Mouse (Mus musculus) hindbrain, embryonic 10.5 days (tissue): ENCODE results near the gene Mdga1. TPM values are rescaled to one million over a fixed set of nuclear protein-coding genes. Genes with fewer than 3 reads are reported as not detected.

ENCODE experiments used
- DNase-seq: peaks from one replicate; pipeline ENCODE4 v3.0.0-alpha.2; 2017; ENCODE audit warnings: low spot score
- H3K27ac ChIP-seq: fragments of 300-500 bp; sonication (generic); 2 replicates; pipeline ENCODE4 v1.5.1; 2016; ENCODE audit warnings: mild to moderate bottlenecking, moderate library complexity
- H3K27me3 ChIP-seq: fragments of 300-500 bp; sonication (generic); 2 replicates; pipeline ENCODE4 v1.6.1; 2016; ENCODE audit warnings: mild to moderate bottlenecking; ENCODE audit not compliant: poor library complexity, insufficient read depth, severe bottlenecking
- H3K36me3 ChIP-seq: fragments of 300-500 bp; sonication (generic); 2 replicates; pipeline ENCODE4 v1.6.1; 2016; ENCODE audit warnings: mild to moderate bottlenecking, moderate library complexity
- H3K4me1 ChIP-seq: fragments of 300-500 bp; sonication (generic); replicated peaks from 2 replicates; pipeline ENCODE4 v1.6.1; 2016; ENCODE audit warnings: mild to moderate bottlenecking
- H3K4me3 ChIP-seq: fragments of 300-500 bp; sonication (generic); 2 replicates; pipeline ENCODE4 v1.5.1; 2016; ENCODE audit warnings: mild to moderate bottlenecking, moderate library complexity
- H3K9me3 ChIP-seq: fragments of 300-500 bp; sonication (generic); 2 replicates; pipeline ENCODE4 v1.6.1; 2016; ENCODE audit warnings: mild to moderate bottlenecking, moderate library complexity
- WGBS: fragments of 180-500 bp; shearing (Covaris S2); methylation state at CpG from one replicate; pipeline ENCODE4 v1.1.7; 2016; 5-methylcytosine and 5-hydroxymethylcytosine counted together
- polyA plus RNA-seq: library from polyadenylated mRNA; unstranded; fragments of >200 nt; fragmentation: Nextera tagmentation; extraction: Ambion mirVana; gene quantifications from 2 replicates; pipeline ENCODE4 v1.2.1, GENCODE M21; 2016

Gene Mdga1
- polyA plus RNA-seq, 1 experiment from 2014 or later, result 5.1 TPM

DNA sequence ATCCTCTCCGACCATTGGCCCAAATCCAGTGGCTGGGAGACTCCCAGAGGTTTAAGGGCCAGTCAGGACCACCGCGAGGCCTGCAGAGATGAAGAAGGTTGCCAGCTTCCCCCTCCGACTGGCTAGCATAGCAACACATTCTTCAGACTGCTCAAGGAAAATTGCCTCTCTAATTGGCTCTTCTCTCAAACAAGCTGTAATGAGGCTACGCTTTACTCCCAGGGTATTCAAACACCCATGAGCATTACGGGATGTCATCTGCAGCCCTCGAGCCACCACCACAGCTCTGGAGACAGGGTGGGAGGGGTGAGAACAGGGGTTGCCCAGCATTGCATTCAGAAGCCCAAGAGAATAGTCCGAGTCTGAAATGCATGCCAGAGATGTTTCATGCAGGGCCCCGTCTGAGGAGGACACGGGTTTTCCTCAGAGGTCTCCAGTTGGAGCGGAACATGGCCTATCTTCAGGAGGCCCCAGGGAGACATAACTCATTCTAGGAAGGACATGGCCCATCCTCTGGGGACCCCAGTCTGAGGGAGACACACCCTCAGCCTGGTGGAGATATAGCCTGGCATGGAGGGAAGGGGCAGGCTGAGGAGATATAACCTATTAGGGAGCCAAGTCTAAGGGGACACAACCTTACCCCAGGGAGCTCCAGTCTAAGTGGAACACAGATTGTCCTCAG, 151.5 kb downstream of the Mdga1 start:
- no peak overlapping the region for H3K4me3 ChIP-seq
- H3K27me3 ChIP-seq, result peaks cover 17% of the 10 kb centered on the region
- H3K36me3 ChIP-seq, result no peaks in the 10 kb centered on the region
- peaks cover 33% of the 10 kb centered on the region for H3K4me1 ChIP-seq
- H3K27ac ChIP-seq, result 0 out of 2 replicates have a peak overlapping the region, but pooled peaks have one; percentile 26
- H3K9me3 ChIP-seq, result no peaks in the 10 kb centered on the region
- DNase-seq, result no peak
- 43% methylated on average over 11 of the region's 11 CpGs for WGBS

DNA sequence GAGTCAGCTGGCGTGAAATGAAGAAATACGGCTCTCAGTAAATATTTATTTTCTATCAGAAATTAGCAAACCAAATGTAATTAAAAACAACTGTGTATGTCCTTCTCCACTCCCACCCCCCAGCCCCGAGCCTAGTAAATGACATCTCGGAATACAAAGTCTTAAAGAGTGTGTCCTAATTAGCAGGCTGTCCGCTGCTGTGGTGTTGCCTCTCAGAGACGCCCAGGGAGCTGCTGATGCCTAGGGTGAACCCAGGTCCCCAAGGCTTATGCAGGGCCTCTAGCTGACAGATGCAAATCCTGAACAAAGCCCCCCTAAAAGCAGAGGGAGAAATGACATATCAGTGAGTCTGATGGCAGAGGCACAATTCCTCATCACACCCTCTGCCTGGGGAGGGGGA, 155.1 kb downstream of the Mdga1 start:
- H3K36me3 ChIP-seq, result no peaks in the 10 kb centered on the region
- H3K9me3 ChIP-seq, result no peaks in the 10 kb centered on the region
- peaks cover 6% of the 10 kb centered on the region for H3K27me3 ChIP-seq
- WGBS, result 46% methylated on average over 6 of the region's 6 CpGs
- no peak for DNase-seq
- H3K4me1 ChIP-seq, result peaks cover 34% of the 10 kb centered on the region
- no peak overlapping the region for H3K4me3 ChIP-seq
- no peak overlapping the region for H3K27ac ChIP-seq

DNA sequence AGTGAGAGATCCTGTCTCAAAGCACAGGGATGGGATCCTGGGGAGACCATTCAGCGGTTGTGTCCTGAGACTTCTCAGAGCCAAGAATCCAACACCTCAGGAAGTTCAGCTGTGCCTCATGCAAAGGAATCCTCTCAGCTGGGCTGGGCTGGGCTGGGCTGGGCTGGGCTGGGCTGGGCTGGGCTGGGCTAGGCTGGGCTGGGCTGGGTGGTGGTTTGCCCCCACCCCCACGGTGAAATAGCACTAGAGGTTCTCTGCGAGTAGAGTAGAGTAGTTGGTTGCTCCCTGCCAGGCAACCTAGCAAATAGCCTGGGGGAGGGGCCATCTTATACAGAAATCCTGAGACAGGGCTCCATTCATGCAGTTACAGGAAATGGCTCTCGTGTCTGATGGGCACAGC, 156.6 kb downstream of the Mdga1 start:
- no peak overlapping the region for H3K4me3 ChIP-seq
- DNase-seq, result no peak
- peaks cover 27% of the 10 kb centered on the region for H3K4me1 ChIP-seq
- 0 out of 2 replicates have a peak, but pooled peaks cover 1% of the 10 kb centered on the region for H3K27me3 ChIP-seq
- WGBS, result 30% methylated on average over 4 of the region's 4 CpGs
- H3K27ac ChIP-seq, result no peak overlapping the region
- H3K36me3 ChIP-seq, result no peaks in the 10 kb centered on the region
- H3K9me3 ChIP-seq, result no peaks in the 10 kb centered on the region

DNA sequence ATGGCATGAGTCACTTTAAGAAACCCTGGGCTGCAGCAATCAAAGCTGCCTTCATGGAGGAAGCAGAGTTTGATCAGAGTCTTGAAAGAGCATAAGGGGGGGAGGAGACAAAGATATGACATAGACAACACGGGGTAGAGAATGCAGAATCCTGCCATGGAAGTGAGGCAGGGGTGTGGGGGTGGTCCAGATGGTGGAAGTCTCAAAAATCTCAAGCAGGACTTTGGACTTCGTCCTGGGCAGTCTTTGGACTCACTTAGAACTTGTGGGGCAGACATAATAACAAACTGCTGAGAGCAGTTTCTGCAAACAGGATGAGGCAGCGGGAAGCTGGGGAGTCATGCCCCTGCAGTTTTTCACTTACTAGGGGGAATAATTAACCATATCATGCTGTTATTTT, 166.3 kb downstream of the Mdga1 start:
- Histone ChIP-seq H3K36me3 (no peaks in the 10 kb centered on the region), H3K4me1 (peaks cover 15% of the 10 kb centered on the region), H3K27ac (no peak overlapping the region), H3K9me3 (peaks cover 7% of the 10 kb centered on the region; the same call in 1 of the 2 replicates), H3K27me3 (peaks cover 22% of the 10 kb centered on the region), H3K4me3 (no peak overlapping the region)
- no peak for DNase-seq
- WGBS, result 77% methylated on average over 3 of the region's 3 CpGs

DNA sequence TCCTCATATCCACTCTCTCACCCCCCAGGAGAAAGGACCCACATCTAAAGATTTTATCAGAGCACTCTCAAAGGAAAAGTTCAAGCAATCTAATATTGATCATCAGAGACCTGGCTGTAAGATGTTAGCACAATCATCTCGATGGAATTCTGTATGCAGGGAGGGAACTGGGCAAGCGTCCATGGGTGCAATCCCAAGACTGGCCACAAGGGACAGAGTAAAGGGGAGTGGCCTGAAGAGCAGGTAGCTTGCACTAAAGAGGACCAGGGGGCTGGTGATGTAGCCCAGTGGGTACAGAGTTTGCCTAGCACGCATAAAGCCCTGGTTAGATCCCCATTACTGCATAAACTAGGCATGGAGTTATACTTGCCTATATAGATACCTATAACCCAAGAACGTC, 168.5 kb downstream of the Mdga1 start:
- 22% methylated on average over 4 of the region's 4 CpGs for WGBS
- DNase-seq, result peak; percentile 75
- H3K9me3 ChIP-seq, result peaks cover 7% of the 10 kb centered on the region; the same call in 1 of the 2 replicates
- H3K27ac ChIP-seq, result no peak overlapping the region
- peaks cover 25% of the 10 kb centered on the region for H3K27me3 ChIP-seq
- no peaks in the 10 kb centered on the region for H3K36me3 ChIP-seq
- peaks cover 31% of the 10 kb centered on the region for H3K4me1 ChIP-seq
- H3K4me3 ChIP-seq, result no peak overlapping the region

DNA sequence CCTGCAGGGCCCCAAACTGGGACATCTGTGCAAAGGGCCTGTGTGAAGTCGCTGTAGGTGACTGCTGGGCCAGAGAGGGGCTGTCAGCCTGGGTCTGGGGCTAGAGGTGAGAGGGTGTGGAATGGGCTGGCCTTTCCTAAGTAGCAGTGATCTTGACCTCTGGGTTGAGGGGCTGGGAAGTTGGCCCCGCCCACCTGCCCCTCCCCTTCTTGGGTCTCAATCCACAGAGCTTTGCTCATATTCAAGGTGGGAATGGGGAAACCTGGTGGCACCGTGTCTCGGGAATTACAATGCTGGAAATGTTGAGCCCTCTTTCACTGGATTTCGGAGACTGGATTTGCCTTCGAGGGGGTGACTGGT, 169.8 kb downstream of the Mdga1 start:
- Histone ChIP-seq H3K4me1 (peaks cover 43% of the 10 kb centered on the region), H3K27me3 (peaks cover 25% of the 10 kb centered on the region), H3K36me3 (no peaks in the 10 kb centered on the region), H3K4me3 (no peak overlapping the region), H3K27ac (no peak overlapping the region), H3K9me3 (0 out of 2 replicates have a peak, but pooled peaks cover 3% of the 10 kb centered on the region)
- DNase-seq, result no peak
- 49% methylated on average over 6 of the region's 6 CpGs for WGBS

DNA sequence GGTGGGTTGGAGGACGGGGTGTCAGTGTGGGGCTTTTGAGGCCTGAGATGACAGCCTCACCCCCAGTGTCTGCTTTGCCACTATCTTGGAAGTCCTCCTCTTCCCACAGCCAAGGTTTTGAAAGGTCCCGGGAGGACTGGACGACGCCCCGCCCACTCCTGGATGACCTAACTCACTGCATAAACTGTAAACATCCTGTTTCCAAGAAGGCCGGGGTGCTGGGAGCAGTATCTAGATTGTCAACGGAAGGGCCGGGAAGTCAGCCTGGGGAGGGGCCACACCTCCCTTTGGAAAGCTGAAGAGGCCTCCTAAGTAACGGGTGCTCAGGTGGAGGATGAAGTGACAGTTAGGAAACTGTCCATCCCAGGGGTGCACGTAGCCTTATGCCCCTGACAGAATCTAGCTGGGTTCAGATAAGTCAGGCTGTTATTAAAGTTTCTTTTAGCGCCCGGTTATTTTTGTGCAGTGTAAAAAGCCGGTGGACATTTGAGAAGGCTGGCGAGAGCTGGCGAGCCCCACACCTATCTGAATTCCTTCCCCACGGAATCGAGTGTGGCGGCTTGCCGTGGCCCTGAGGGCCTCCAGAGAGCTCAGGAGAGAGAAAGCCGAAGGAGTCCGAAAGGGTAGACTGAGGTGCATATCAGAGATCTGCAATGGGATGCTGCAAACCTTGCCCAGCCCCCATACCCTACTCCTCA, 170.3 kb downstream of the Mdga1 start:
- Histone ChIP-seq H3K27ac (no peak overlapping the region), H3K4me3 (no peak overlapping the region), H3K9me3 (no peaks in the 10 kb centered on the region), H3K4me1 (peaks cover 49% of the 10 kb centered on the region), H3K36me3 (no peaks in the 10 kb centered on the region), H3K27me3 (peaks cover 25% of the 10 kb centered on the region)
- 76% methylated on average over 21 of the region's 21 CpGs for WGBS
- no peak for DNase-seq

DNA sequence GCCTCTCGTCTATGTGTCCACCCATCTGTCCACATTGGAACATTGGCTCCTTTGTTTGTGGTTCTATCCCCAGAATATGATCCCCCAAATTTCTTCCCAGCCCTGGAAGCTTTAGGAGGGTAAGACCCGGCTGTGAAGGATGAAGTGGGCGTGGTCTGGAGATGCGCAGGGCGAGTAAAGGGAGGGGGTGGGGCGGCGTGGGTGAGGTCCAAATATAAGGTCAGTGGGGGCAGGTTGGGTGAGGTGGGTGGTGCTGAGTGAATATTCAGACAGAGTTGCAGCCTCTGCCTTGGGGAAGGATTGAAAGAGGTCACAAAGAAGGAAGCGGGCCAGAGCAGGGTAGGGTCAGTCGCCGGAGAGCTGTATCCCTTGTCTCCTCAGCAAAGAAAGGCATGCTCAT, 171.7 kb downstream of the Mdga1 start:
- 34% methylated on average over 10 of the region's 10 CpGs for WGBS
- H3K27ac ChIP-seq, result peak overlapping the region; percentile 50
- H3K27me3 ChIP-seq, result peaks cover 30% of the 10 kb centered on the region
- no peaks in the 10 kb centered on the region for H3K36me3 ChIP-seq
- H3K9me3 ChIP-seq, result no peaks in the 10 kb centered on the region
- no peak overlapping the region for H3K4me3 ChIP-seq
- no peak for DNase-seq
- peaks cover 52% of the 10 kb centered on the region for H3K4me1 ChIP-seq

DNA sequence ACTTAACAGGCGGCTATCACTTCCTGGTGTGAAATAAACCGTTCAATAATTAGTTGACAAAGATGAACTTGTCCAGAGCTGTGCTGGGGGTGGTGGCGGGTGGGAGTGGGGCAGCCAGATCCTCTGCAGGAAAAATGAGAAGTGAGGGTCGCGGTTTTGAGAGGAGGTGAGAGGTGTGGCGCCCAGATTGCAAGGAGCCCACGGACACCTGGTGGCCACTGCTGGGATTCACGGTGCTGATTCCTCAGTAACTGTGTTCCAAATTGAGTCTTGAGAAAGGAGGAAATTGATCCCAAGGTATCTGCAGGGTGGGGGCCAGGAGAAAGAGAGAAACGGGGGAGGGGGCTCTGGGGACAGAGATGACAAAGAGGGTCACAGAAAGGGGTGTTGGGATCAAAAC, 173.1 kb downstream of the Mdga1 start:
- H3K36me3 ChIP-seq, result no peaks in the 10 kb centered on the region
- H3K4me3 ChIP-seq, result no peak overlapping the region
- H3K27me3 ChIP-seq, result peaks cover 30% of the 10 kb centered on the region
- no peak for DNase-seq
- H3K4me1 ChIP-seq, result peaks cover 52% of the 10 kb centered on the region
- H3K9me3 ChIP-seq, result no peaks in the 10 kb centered on the region
- 56% methylated on average over 9 of the region's 9 CpGs for WGBS
- no peak overlapping the region for H3K27ac ChIP-seq

DNA sequence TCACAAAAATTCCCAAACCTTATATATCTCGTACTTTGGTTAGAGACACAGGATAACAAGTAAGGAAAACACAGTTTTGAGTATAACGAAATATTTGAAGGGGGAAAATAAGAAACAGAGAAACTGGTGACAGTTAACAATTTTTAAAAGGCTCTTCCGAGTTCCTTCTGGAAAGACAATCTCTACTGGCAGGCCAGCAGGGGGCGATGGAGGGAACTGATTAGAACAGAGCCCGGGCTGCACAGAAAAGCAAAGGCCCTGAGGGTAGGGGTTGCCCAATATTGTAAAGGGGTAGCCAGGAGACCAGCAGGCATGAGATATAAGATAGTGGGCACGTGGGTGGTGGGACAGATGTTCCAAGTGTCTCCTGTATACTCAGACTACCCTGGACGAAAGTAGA, 173.8 kb downstream of the Mdga1 start:
- DNase-seq, result peak; percentile 83
- H3K27me3 ChIP-seq, result peaks cover 30% of the 10 kb centered on the region
- H3K4me1 ChIP-seq, result peaks cover 52% of the 10 kb centered on the region
- H3K27ac ChIP-seq, result peak overlapping the region; percentile 87; the same call in 1 of the 2 replicates
- WGBS, result 10% methylated on average over 7 of the region's 7 CpGs
- no peaks in the 10 kb centered on the region for H3K36me3 ChIP-seq
- no peak overlapping the region for H3K4me3 ChIP-seq
- H3K9me3 ChIP-seq, result no peaks in the 10 kb centered on the region

DNA sequence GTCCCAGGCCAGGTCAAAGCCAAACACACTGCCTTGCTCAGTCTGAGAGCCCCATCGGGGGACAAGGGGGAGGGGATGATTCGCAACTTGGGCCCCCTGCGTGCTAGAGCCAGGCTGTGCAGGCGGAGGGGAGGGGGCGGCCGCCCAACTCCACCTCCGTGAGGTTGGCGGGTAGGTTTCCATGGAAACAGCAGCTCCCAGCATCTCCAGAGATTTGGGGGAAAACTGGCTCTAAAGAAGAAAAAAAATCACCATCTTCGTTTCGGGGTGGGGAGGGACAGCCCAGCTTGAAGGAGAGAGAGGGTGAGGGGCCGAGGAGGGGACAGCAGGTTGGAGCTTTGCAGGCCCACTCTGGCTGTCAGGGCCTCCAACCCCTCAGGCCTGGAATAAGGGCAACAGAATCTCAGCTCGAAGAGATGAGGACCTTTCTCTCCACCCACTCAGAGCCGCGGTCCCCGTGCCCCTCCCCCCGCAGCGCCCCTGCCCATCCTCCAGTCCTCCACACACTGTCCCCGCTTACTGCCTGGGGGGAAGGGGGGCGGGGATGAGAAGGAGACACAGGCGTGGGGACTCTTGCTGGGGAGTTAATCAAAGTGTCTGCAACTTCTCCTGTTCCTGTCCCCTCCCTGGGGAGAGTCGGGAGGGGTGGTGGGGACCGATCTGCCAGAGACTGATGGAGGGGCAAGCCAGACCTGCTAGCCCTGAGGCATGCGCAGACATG, 174.7 kb downstream of the Mdga1 start:
- Histone ChIP-seq H3K9me3 (no peaks in the 10 kb centered on the region), H3K36me3 (no peaks in the 10 kb centered on the region), H3K4me1 (peaks cover 52% of the 10 kb centered on the region), H3K27me3 (peaks cover 24% of the 10 kb centered on the region; the same call in 1 of the 2 replicates), H3K4me3 (peak overlapping the region; percentile 50), H3K27ac (peak overlapping the region; percentile 87)
- 1% methylated on average over 23 of the region's 23 CpGs for WGBS
- DNase-seq, result peak; percentile 77

DNA sequence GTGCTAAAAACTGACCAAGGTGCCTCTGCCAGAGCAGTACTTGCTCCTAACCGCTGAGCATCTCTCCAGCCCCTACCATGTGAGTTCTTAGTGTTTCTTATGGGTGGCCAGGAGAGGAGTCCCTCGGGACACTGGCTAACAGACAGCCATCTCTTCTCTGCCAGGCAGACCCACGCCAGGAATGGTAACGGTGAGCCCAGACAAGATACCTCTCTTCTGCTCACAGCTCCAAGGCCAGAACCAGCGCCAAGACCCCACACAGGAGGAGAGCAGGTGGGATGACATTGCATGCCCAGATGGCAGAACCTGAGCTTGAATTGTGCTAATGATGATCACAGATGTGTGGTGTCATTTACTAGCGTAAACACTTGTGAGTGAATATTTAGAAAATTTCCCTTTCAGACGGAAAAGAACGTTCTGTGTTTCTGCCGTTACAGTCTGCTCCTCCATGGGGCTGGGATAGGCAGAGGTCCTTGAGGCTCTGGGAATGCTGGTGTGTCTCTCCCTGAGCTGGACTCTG, 178.3 kb downstream of the Mdga1 start:
- Histone ChIP-seq H3K36me3 (no peaks in the 10 kb centered on the region), H3K4me3 (no peak overlapping the region), H3K27me3 (0 out of 2 replicates have a peak, but pooled peaks cover 5% of the 10 kb centered on the region), H3K9me3 (0 out of 2 replicates have a peak, but pooled peaks cover 3% of the 10 kb centered on the region), H3K4me1 (peaks cover 27% of the 10 kb centered on the region), H3K27ac (no peak overlapping the region)
- no peak for DNase-seq
- WGBS, result 90% methylated on average over 9 of the region's 9 CpGs
